ENCODE assay signal across 13 mouse cellular contexts in genomic region chr17:64003444-64003843, GRCm38 (mm10).
A peak's percentile ranks its signal among the peaks of the same experiment; 100 is the strongest.
DNase-seq lines count a peak whose midpoint lies in the region; ATAC-seq and TF ChIP-seq lines count a peak whose summit lies in the region.
"Had no signal": no experiment of that assay in that cellular context is flagged by ENCODE, and none has a peak within 500 bp of the region (broad histone marks: within the 10 kb centered on the region; RNA-seq: fewer than 3 reads in every experiment).

No protein-coding gene starts in this region.

- 0 out of 2 replicates have a peak, but pooled peaks have one; percentile 28 for ATAC-seq in forebrain, embryonic 16.5 days
- ATAC-seq in forebrain, embryonic 11.5 days (replicated peaks; ENCODE audit: low FRiP score): no peak; the same call in 1 of the 2 replicates
- ATAC-seq: CD4-positive, CD25-positive, alpha-beta regulatory T cell, adult 4 months; midbrain, embryonic 13.5 days had no signal

- no peak for DNase-seq in forebrain, embryonic 11.5 days (ENCODE audit: low spot score)
- DNase-seq in ES-E14 (ENCODE audit: low read depth, low spot score): peak; percentile 15
- peak; percentile 90 for DNase-seq in heart, adult 11 months
- peak; percentile 36 for DNase-seq in lung, postnatal 10 days
- DNase-seq in thymus, postnatal 14 days: no peak
- DNase-seq in kidney, adult 18-20 months: no peak
- DNase-seq in B cell, adult 2 months: no peak
- DNase-seq: right cerebral cortex, adult 18-20 months; thymus, postnatal 36 days had no signal

- no peaks in the 10 kb centered on the region for H3K27me3 ChIP-seq in forebrain, embryonic 16.5 days (replicated peaks; ENCODE audit: control insufficient read depth, insufficient read depth, low read length)
- no peaks in the 10 kb centered on the region for H3K27me3 ChIP-seq in forebrain, embryonic 11.5 days (ENCODE audit: control insufficient read depth, insufficient read depth, low read length)
- H3K27me3 ChIP-seq: midbrain, embryonic 13.5 days had no signal

- H3K4me2 ChIP-seq in forebrain, embryonic 16.5 days (ENCODE audit: low read length): no peak overlapping the region
- no peak overlapping the region for H3K4me2 ChIP-seq in forebrain, embryonic 11.5 days (ENCODE audit: low read depth, low read length, severe bottlenecking)
- H3K4me2 ChIP-seq: midbrain, embryonic 13.5 days had no signal

- H3K27ac ChIP-seq in forebrain, embryonic 16.5 days (ENCODE audit: low read length): no peak overlapping the region
- no peak overlapping the region for H3K27ac ChIP-seq in forebrain, embryonic 11.5 days (ENCODE audit: low read depth, low read length)
- H3K27ac ChIP-seq in ES-E14 (ENCODE audit: insufficient read depth, low read depth, low read length, poor library complexity, severe bottlenecking): no peak overlapping the region
- H3K27ac ChIP-seq: midbrain, embryonic 13.5 days had no signal

- in situ Hi-C loops in ES-E14 (cut with MboI; ENCODE audit: low sequenced_read_pairs in 2 of 2, unreplicated experiment in 2 of 2): no loop called here

- 73% methylated on average over 13 of the region's 13 CpGs for WGBS in forebrain, embryonic 16.5 days
- 83% methylated on average over 13 of the region's 13 CpGs for WGBS in forebrain, embryonic 11.5 days

- no peaks in the 10 kb centered on the region for H3K36me3 ChIP-seq in forebrain, embryonic 16.5 days (ENCODE audit: control insufficient read depth, insufficient read depth)
- no peaks in the 10 kb centered on the region for H3K36me3 ChIP-seq in forebrain, embryonic 11.5 days (ENCODE audit: control insufficient read depth, insufficient read depth, low read length)
- no peaks in the 10 kb centered on the region; the same call in 1 of the 2 replicates for H3K36me3 ChIP-seq in ES-E14 (ENCODE audit: control insufficient read depth, insufficient read depth, low read length, poor library complexity, severe bottlenecking)
- H3K36me3 ChIP-seq: midbrain, embryonic 13.5 days had no signal

- no peaks in the 10 kb centered on the region for H3K4me1 ChIP-seq in forebrain, embryonic 16.5 days (replicated peaks; ENCODE audit: control insufficient read depth, insufficient read depth, low read length)
- no peaks in the 10 kb centered on the region for H3K4me1 ChIP-seq in forebrain, embryonic 11.5 days (replicated peaks; ENCODE audit: control insufficient read depth, insufficient read depth, low read length)
- H3K4me1 ChIP-seq in ES-E14 (ENCODE audit: control insufficient read depth in 2 of 2, insufficient read depth in 2 of 2, low read length in 2 of 2, poor library complexity in 1 of 2): no peaks in the 10 kb centered on the region
- H3K4me1 ChIP-seq: midbrain, embryonic 13.5 days had no signal

- no peak overlapping the region for H3K9ac ChIP-seq in forebrain, embryonic 16.5 days (replicated peaks; ENCODE audit: low read depth, low read length)
- H3K9ac ChIP-seq in forebrain, embryonic 11.5 days (ENCODE audit: low read length): no peak overlapping the region
- H3K9ac ChIP-seq in ES-E14 (ENCODE audit: insufficient read depth, low read depth, low read length, poor library complexity, severe bottlenecking): no peak overlapping the region
- H3K9ac ChIP-seq: midbrain, embryonic 13.5 days had no signal

- no peak overlapping the region for H3K4me3 ChIP-seq in forebrain, embryonic 16.5 days (replicated peaks; ENCODE audit: low read length)
- H3K4me3 ChIP-seq in forebrain, embryonic 11.5 days (ENCODE audit: low read depth, low read length): no peak overlapping the region
- H3K4me3 ChIP-seq in ES-E14 (ENCODE audit: insufficient read depth in 1 of 2, low read depth in 1 of 2, low read length in 2 of 2, poor library complexity in 1 of 2, severe bottlenecking in 1 of 2): no peak overlapping the region
- H3K4me3 ChIP-seq: erythroblast, embryonic 14.5 days; midbrain, embryonic 13.5 days had no signal

- no peaks in the 10 kb centered on the region for H3K9me3 ChIP-seq in forebrain, embryonic 16.5 days (ENCODE audit: control insufficient read depth, low read length)
- no peaks in the 10 kb centered on the region for H3K9me3 ChIP-seq in forebrain, embryonic 11.5 days (ENCODE audit: control insufficient read depth, low read length)
- H3K9me3 ChIP-seq in ES-E14 (ENCODE audit: control insufficient read depth, insufficient read depth, low read depth, low read length): no peaks in the 10 kb centered on the region
- H3K9me3 ChIP-seq: midbrain, embryonic 13.5 days had no signal

TF ChIP-seq in ES-E14, 5 proteins besides CTCF, POLR2A, EP300 and RAD21:
- TF ChIP-seq ZC3H11A (IDR thresholded peaks at IDR 0.05; ENCODE audit: borderline replicate concordance, low read depth, low read length) (no peak), HCFC1 (IDR thresholded peaks at IDR 0.05; ENCODE audit: borderline replicate concordance, insufficient read depth, low read length) (no peak), CHD2 (IDR thresholded peaks at IDR 0.05; ENCODE audit: low read depth, low read length) (no peak), ZNF384 (IDR thresholded peaks at IDR 0.05; ENCODE audit: low read depth, low read length) (no peak), MAFK (IDR thresholded peaks at IDR 0.05; ENCODE audit: insufficient read depth, low read depth, low read length) (no peak)

Comparison
In these comparisons a context has a peak if more than half of its experiments do, and no peak if none do; other contexts are left out.
1. DNase-seq: peak in ES-E14 (single experiment), heart, adult 11 months (single experiment) and lung, postnatal 10 days (single experiment); none in forebrain, embryonic 11.5 days (single experiment), thymus, postnatal 14 days (single experiment), kidney, adult 18-20 months (single experiment) and B cell, adult 2 months (0 of 2).